Mouse (Mus musculus): ENCODE measurements around the gene Pogz. TPM values are rescaled to one million over a fixed set of nuclear protein-coding genes. Genes with fewer than 3 reads are reported as not detected.
A peak's percentile ranks its signal among the peaks of the same experiment; 100 is the strongest.

The Pogz gene
- polyA plus RNA-seq, 2 experiments = 2.6 to 6.0 TPM

- H3K27ac ChIP-seq = peak overlapping the region; percentile 62
- H3K4me3 ChIP-seq (ENCODE audit: insufficient read depth in 1 of 2, low read depth in 2 of 2, low read length in 2 of 2) = peak overlapping the region; percentile 87
- no peaks in the 10 kb centered on the region for H3K9me3 ChIP-seq (ENCODE audit: control insufficient read depth, low read length)
- peak overlapping the region; percentile 81 for H3K9ac ChIP-seq (replicated peaks)
- WGBS (ENCODE audit: insufficient replicate concordance) = 1% methylated on average over 40 of the region's 62 CpGs
- peak overlapping the region; percentile 88 for H3K4me2 ChIP-seq (ENCODE audit: low read depth)
- H3K27me3 ChIP-seq (ENCODE audit: control insufficient read depth, insufficient read depth, low read length) = no peaks in the 10 kb centered on the region
- H3K4me1 ChIP-seq (replicated peaks; ENCODE audit: control insufficient read depth in 2 of 2, insufficient read depth in 2 of 2, low read length in 1 of 2) = peaks cover 13 to 21% of the 10 kb centered on the region in 2 experiments
- no peaks in the 10 kb centered on the region for H3K36me3 ChIP-seq (replicated peaks; ENCODE audit: control insufficient read depth, insufficient read depth, low read depth)
- ATAC-seq (ENCODE audit: insufficient read depth) (peak; percentile 48), DNase-seq (ENCODE audit: low read depth in 3 of 3, low spot score in 3 of 3) (peak; percentile 35 to 46 (median 39))
- TF ChIP-seq EP300 (IDR thresholded peaks at IDR 0.05; ENCODE audit: low read depth) (no peak), CTCF (IDR thresholded peaks at IDR 0.05; ENCODE audit: low read depth) (no peak)
Observed at GRCm38 (mm10) chr3:94837959-94838496, 661 bp downstream of the Pogz start.

- H3K4me1 ChIP-seq (replicated peaks; ENCODE audit: control insufficient read depth in 2 of 2, insufficient read depth in 2 of 2, low read length in 1 of 2) = peaks cover 13 to 21% of the 10 kb centered on the region in 2 experiments
- ATAC-seq (ENCODE audit: insufficient read depth) = no peak
- TF ChIP-seq CTCF (IDR thresholded peaks at IDR 0.05; ENCODE audit: low read depth) = no peak
- TF ChIP-seq EP300 (IDR thresholded peaks at IDR 0.05; ENCODE audit: low read depth) = no peak
- peak overlapping the region; percentile 81 for H3K9ac ChIP-seq (replicated peaks)
- H3K4me2 ChIP-seq (ENCODE audit: low read depth) = peak overlapping the region; percentile 88
- no peaks in the 10 kb centered on the region for H3K27me3 ChIP-seq (ENCODE audit: control insufficient read depth, insufficient read depth, low read length)
- 19% methylated on average over 9 of the region's 9 CpGs for WGBS (ENCODE audit: insufficient replicate concordance)
- H3K4me3 ChIP-seq (ENCODE audit: insufficient read depth in 1 of 2, low read depth in 2 of 2, low read length in 2 of 2) = peak overlapping the region; percentile 87
- no peaks in the 10 kb centered on the region for H3K36me3 ChIP-seq (replicated peaks; ENCODE audit: control insufficient read depth, insufficient read depth, low read depth)
- no peaks in the 10 kb centered on the region for H3K9me3 ChIP-seq (ENCODE audit: control insufficient read depth, low read length)
- H3K27ac ChIP-seq = peak overlapping the region; percentile 62
- DNase-seq (ENCODE audit: low read depth in 3 of 3, low spot score in 3 of 3) = no peak
Observed at GRCm38 (mm10) chr3:94838631-94839030, 1.3 kb downstream of the Pogz start.

GRCm38 (mm10) chr3:94839101-94839500, 1.7 kb downstream of the Pogz start:
- no peaks in the 10 kb centered on the region for H3K36me3 ChIP-seq (replicated peaks; ENCODE audit: control insufficient read depth, insufficient read depth, low read depth)
- H3K4me2 ChIP-seq (ENCODE audit: low read depth) = peak overlapping the region; percentile 88
- DNase-seq (ENCODE audit: low read depth in 3 of 3, low spot score in 3 of 3) (no peak), ATAC-seq (ENCODE audit: insufficient read depth) (no peak)
- no peak overlapping the region for H3K9ac ChIP-seq (replicated peaks)
- no peaks in the 10 kb centered on the region for H3K9me3 ChIP-seq (ENCODE audit: control insufficient read depth, low read length)
- peaks cover 13 to 21% of the 10 kb centered on the region in 2 experiments for H3K4me1 ChIP-seq (replicated peaks; ENCODE audit: control insufficient read depth in 2 of 2, insufficient read depth in 2 of 2, low read length in 1 of 2)
- peak overlapping the region in 1 of 2 experiments; percentile 87; a peak in 2 of 4 replicates for H3K4me3 ChIP-seq (ENCODE audit: insufficient read depth in 1 of 2, low read depth in 2 of 2, low read length in 2 of 2)
- H3K27ac ChIP-seq = no peak overlapping the region
- no peaks in the 10 kb centered on the region for H3K27me3 ChIP-seq (ENCODE audit: control insufficient read depth, insufficient read depth, low read length)
- TF ChIP-seq CTCF (IDR thresholded peaks at IDR 0.05; ENCODE audit: low read depth) (no peak), EP300 (IDR thresholded peaks at IDR 0.05; ENCODE audit: low read depth) (no peak)
- 43% methylated on average over 5 of the region's 5 CpGs for WGBS (ENCODE audit: insufficient replicate concordance)

- DNase-seq (ENCODE audit: low read depth in 3 of 3, low spot score in 3 of 3) (no peak), ATAC-seq (ENCODE audit: insufficient read depth) (no peak)
- no peak for TF ChIP-seq EP300 (IDR thresholded peaks at IDR 0.05; ENCODE audit: low read depth)
- TF ChIP-seq CTCF (IDR thresholded peaks at IDR 0.05; ENCODE audit: low read depth) = no peak
- Histone ChIP-seq H3K36me3 (replicated peaks; ENCODE audit: control insufficient read depth, insufficient read depth, low read depth) (no peaks in the 10 kb centered on the region), H3K4me1 (replicated peaks; ENCODE audit: control insufficient read depth in 2 of 2, insufficient read depth in 2 of 2, low read length in 1 of 2) (no peaks in the 10 kb centered on the region), H3K4me3 (ENCODE audit: insufficient read depth in 1 of 2, low read depth in 2 of 2, low read length in 2 of 2) (no peak overlapping the region), H3K9ac (replicated peaks) (no peak overlapping the region), H3K4me2 (ENCODE audit: low read depth) (no peak overlapping the region), H3K27me3 (ENCODE audit: control insufficient read depth, insufficient read depth, low read length) (no peaks in the 10 kb centered on the region), H3K27ac (no peak overlapping the region), H3K9me3 (ENCODE audit: control insufficient read depth, low read length) (no peaks in the 10 kb centered on the region)
- 84% methylated on average over 2 of the region's 2 CpGs for WGBS (ENCODE audit: insufficient replicate concordance)
Observed at GRCm38 (mm10) chr3:94847382-94847781, 10.0 kb downstream of the Pogz start.

- Histone ChIP-seq H3K27me3 (ENCODE audit: control insufficient read depth, insufficient read depth, low read length) (no peaks in the 10 kb centered on the region), H3K4me2 (ENCODE audit: low read depth) (no peak overlapping the region), H3K36me3 (replicated peaks; ENCODE audit: control insufficient read depth, insufficient read depth, low read depth) (peaks cover 3% of the 10 kb centered on the region), H3K9me3 (ENCODE audit: control insufficient read depth, low read length) (no peaks in the 10 kb centered on the region), H3K4me3 (ENCODE audit: insufficient read depth in 1 of 2, low read depth in 2 of 2, low read length in 2 of 2) (no peak overlapping the region), H3K9ac (replicated peaks) (no peak overlapping the region), H3K27ac (no peak overlapping the region), H3K4me1 (replicated peaks; ENCODE audit: control insufficient read depth in 2 of 2, insufficient read depth in 2 of 2, low read length in 1 of 2) (no peaks in the 10 kb centered on the region)
- peak; percentile 60 for TF ChIP-seq CTCF (IDR thresholded peaks at IDR 0.05; ENCODE audit: low read depth)
- TF ChIP-seq EP300 (IDR thresholded peaks at IDR 0.05; ENCODE audit: low read depth) = no peak
- DNase-seq (ENCODE audit: low read depth in 3 of 3, low spot score in 3 of 3) (peak; percentile 47 to 59 (median 47)), ATAC-seq (ENCODE audit: insufficient read depth) (0 out of 2 replicates have a peak, but pooled peaks have one; percentile 28)
- 3% methylated on average over 1 of the region's 1 CpGs for WGBS (ENCODE audit: insufficient replicate concordance)
Observed at GRCm38 (mm10) chr3:94849338-94849737, 12.0 kb downstream of the Pogz start.

Measured in liver, embryonic 14.5 days (tissue).